Comparison of ENCODE assay signal across 8 mouse cellular contexts in the genomic region with DNA sequence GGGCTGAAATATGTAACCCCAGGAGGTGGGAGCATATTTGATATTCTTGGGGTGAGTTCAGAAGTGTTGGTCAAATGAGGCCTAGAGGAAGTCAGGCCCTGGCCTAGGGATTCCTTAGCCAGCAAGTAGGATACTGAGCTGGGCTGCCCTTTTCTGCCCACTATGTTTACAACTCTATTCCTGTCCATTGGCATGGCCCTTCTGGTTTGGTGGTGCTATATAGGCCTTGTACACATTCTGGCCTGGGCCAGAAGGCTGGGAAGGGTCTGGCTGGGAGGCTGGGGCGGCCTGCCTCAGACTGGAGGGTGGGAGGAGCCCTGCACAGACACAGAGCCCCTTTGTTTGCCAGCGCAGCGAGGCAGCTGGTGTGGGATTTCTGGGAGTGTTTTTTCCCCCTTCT. TPM values are rescaled to one million over a fixed set of nuclear protein-coding genes. Genes with fewer than 3 reads are reported as not detected.
A peak's percentile ranks its signal among the peaks of the same experiment; 100 is the strongest.
DNase-seq lines count a peak whose midpoint lies in the region; ATAC-seq and TF ChIP-seq lines count a peak whose summit lies in the region.
"Had no signal": no experiment of that assay in that cellular context is flagged by ENCODE, and none has a peak within 500 bp of the region (broad histone marks: within the 10 kb centered on the region; RNA-seq: fewer than 3 reads in every experiment).

No protein-coding gene starts in this region.

- TF ChIP-seq CTCF in liver, postnatal 0 days (IDR thresholded peaks at IDR 0.05; ENCODE audit: low read depth), result no peak

- H3K4me2 ChIP-seq in liver, postnatal 0 days (ENCODE audit: low read depth, low read length), result no peak overlapping the region
- H3K4me2 ChIP-seq in liver, embryonic 11.5 days, result no peak overlapping the region
- no peak overlapping the region for H3K4me2 ChIP-seq in embryonic facial prominence, embryonic 15.5 days (replicated peaks)
- H3K4me2 ChIP-seq in limb, embryonic 11.5 days (ENCODE audit: low read depth, severe bottlenecking), result no peak overlapping the region

- H3K9me3 ChIP-seq in liver, postnatal 0 days (ENCODE audit: low read length), result no peaks in the 10 kb centered on the region
- no peaks in the 10 kb centered on the region for H3K9me3 ChIP-seq in liver, embryonic 11.5 days (ENCODE audit: control insufficient read depth, low read length)
- no peaks in the 10 kb centered on the region for H3K9me3 ChIP-seq in embryonic facial prominence, embryonic 15.5 days (replicated peaks)
- no peaks in the 10 kb centered on the region for H3K9me3 ChIP-seq in limb, embryonic 11.5 days (ENCODE audit: control insufficient read depth, low read length)

- DNase-seq in liver, postnatal 0 days, result no peak
- no peak for DNase-seq in liver, embryonic 11.5 days (ENCODE audit: low spot score)
- DNase-seq in limb, embryonic 11.5 days (ENCODE audit: low spot score), result peak; percentile 72
- DNase-seq in retina, embryonic 14.5 days (ENCODE audit: low spot score), result peak; percentile 70
- DNase-seq in cerebellum, adult 11-12 months, result no peak
- no peak for DNase-seq in yolk sac, embryonic 10.5 days (ENCODE audit: low spot score)
- DNase-seq: kidney, adult 18-20 months had no signal

- H3K27me3 ChIP-seq in liver, postnatal 0 days (ENCODE audit: insufficient read depth, low read length), result no peaks in the 10 kb centered on the region
- no peaks in the 10 kb centered on the region for H3K27me3 ChIP-seq in liver, embryonic 11.5 days (replicated peaks; ENCODE audit: control insufficient read depth, insufficient read depth, low read length)
- no peaks in the 10 kb centered on the region for H3K27me3 ChIP-seq in embryonic facial prominence, embryonic 15.5 days
- no peaks in the 10 kb centered on the region for H3K27me3 ChIP-seq in limb, embryonic 11.5 days (ENCODE audit: control insufficient read depth, insufficient read depth, low read length)

- H3K4me1 ChIP-seq in liver, postnatal 0 days (ENCODE audit: insufficient read depth), result peaks cover 50% of the 10 kb centered on the region
- H3K4me1 ChIP-seq in liver, embryonic 11.5 days (replicated peaks; ENCODE audit: control insufficient read depth, insufficient read depth, low read length), result peaks cover 27% of the 10 kb centered on the region
- H3K4me1 ChIP-seq in embryonic facial prominence, embryonic 15.5 days, result peaks cover 67% of the 10 kb centered on the region
- H3K4me1 ChIP-seq in limb, embryonic 11.5 days (ENCODE audit: control insufficient read depth, insufficient read depth, low read length), result peaks cover 51% of the 10 kb centered on the region

- WGBS in liver, postnatal 0 days (ENCODE audit: insufficient replicate concordance), result 87% methylated on average over 3 of the region's 3 CpGs
- WGBS in liver, embryonic 11.5 days, result 70% methylated on average over 3 of the region's 3 CpGs
- WGBS in embryonic facial prominence, embryonic 15.5 days, result 9% methylated on average over 3 of the region's 3 CpGs
- WGBS in limb, embryonic 11.5 days, result 33% methylated on average over 3 of the region's 3 CpGs

- H3K9ac ChIP-seq in liver, postnatal 0 days (replicated peaks), result no peak overlapping the region
- no peak overlapping the region for H3K9ac ChIP-seq in liver, embryonic 11.5 days (ENCODE audit: low read depth, low read length)
- no peak overlapping the region for H3K9ac ChIP-seq in embryonic facial prominence, embryonic 15.5 days
- no peak overlapping the region for H3K9ac ChIP-seq in limb, embryonic 11.5 days (ENCODE audit: low read length)

- 0 out of 2 replicates have a peak overlapping the region, but pooled peaks have one; percentile 44 for H3K27ac ChIP-seq in liver, postnatal 0 days (ENCODE audit: low read depth)
- H3K27ac ChIP-seq in liver, embryonic 11.5 days (ENCODE audit: low read depth, low read length), result no peak overlapping the region
- peak overlapping the region; percentile 63; the same call in 1 of the 2 replicates for H3K27ac ChIP-seq in embryonic facial prominence, embryonic 15.5 days (replicated peaks)
- H3K27ac ChIP-seq in limb, embryonic 11.5 days (replicated peaks; ENCODE audit: low read depth, low read length), result peak overlapping the region; percentile 88

- ATAC-seq in liver, postnatal 0 days, result no peak
- no peak for ATAC-seq in liver, embryonic 11.5 days (replicated peaks; ENCODE audit: low FRiP score)
- peak; percentile 61; the same call in 1 of the 2 replicates for ATAC-seq in embryonic facial prominence, embryonic 15.5 days (ENCODE audit: insufficient number of reproducible peaks, low FRiP score, low TSS enrichment, low read depth)
- peak; percentile 45; the same call in 1 of the 2 replicates for ATAC-seq in limb, embryonic 11.5 days (ENCODE audit: insufficient number of reproducible peaks, low FRiP score, low TSS enrichment, low read depth)

- TF ChIP-seq EP300 in liver, postnatal 0 days (IDR thresholded peaks at IDR 0.05; ENCODE audit: low read depth), result no peak

- H3K4me3 ChIP-seq in liver, postnatal 0 days (ENCODE audit: low read depth, low read length), result no peak overlapping the region
- no peak overlapping the region for H3K4me3 ChIP-seq in liver, embryonic 11.5 days (ENCODE audit: low read depth, low read length)
- no peak overlapping the region for H3K4me3 ChIP-seq in embryonic facial prominence, embryonic 15.5 days (replicated peaks)
- no peak overlapping the region for H3K4me3 ChIP-seq in limb, embryonic 11.5 days (ENCODE audit: low read depth, low read length)

- peaks cover 2% of the 10 kb centered on the region; the same call in 1 of the 2 replicates for H3K36me3 ChIP-seq in liver, postnatal 0 days (replicated peaks; ENCODE audit: insufficient read depth, low read length)
- H3K36me3 ChIP-seq in liver, embryonic 11.5 days (ENCODE audit: control insufficient read depth, insufficient read depth, low read length), result no peaks in the 10 kb centered on the region
- no peaks in the 10 kb centered on the region for H3K36me3 ChIP-seq in embryonic facial prominence, embryonic 15.5 days
- no peaks in the 10 kb centered on the region for H3K36me3 ChIP-seq in limb, embryonic 11.5 days (ENCODE audit: control insufficient read depth, insufficient read depth, low read length)

RNA-seq across cellular contexts. Expression of a gene that starts 15.1 kb away (rescaled TPM):
- 56.7 and 60.8 TPM in 2 replicates for polyA plus RNA-seq in liver, postnatal 0 days (2015; fragmentation: Nextera tagmentation; extraction: Ambion mirVana)
- 36.3 and 44.9 TPM in 2 replicates for polyA plus RNA-seq in liver, embryonic 11.5 days (2014; fragmentation: Nextera tagmentation; extraction: Ambion mirVana)
- polyA plus RNA-seq in embryonic facial prominence, embryonic 15.5 days (2015; fragmentation: Nextera tagmentation; extraction: Ambion mirVana), result 59.9 and 62.6 TPM in 2 replicates
- polyA plus RNA-seq in limb, embryonic 11.5 days (2014; fragmentation: Nextera tagmentation; extraction: Ambion mirVana), result 57.4 and 59.2 TPM in 2 replicates

RNA-seq across cellular contexts. Expression of a gene that starts 55.7 kb away (rescaled TPM):
- polyA plus RNA-seq in liver, postnatal 0 days (2015; fragmentation: Nextera tagmentation; extraction: Ambion mirVana), result 0.09 and 0.17 TPM in 2 replicates
- polyA plus RNA-seq in liver, embryonic 11.5 days (2014; fragmentation: Nextera tagmentation; extraction: Ambion mirVana), result 1.1 and 1.5 TPM in 2 replicates
- polyA plus RNA-seq in embryonic facial prominence, embryonic 15.5 days (2015; fragmentation: Nextera tagmentation; extraction: Ambion mirVana), result 1.4 and 2.7 TPM in 2 replicates
- not detected in 2 replicates for polyA plus RNA-seq in limb, embryonic 11.5 days (2014; fragmentation: Nextera tagmentation; extraction: Ambion mirVana)

Comparison
In these comparisons a context has a peak if more than half of its experiments do, and no peak if none do; other contexts are left out.
1. ATAC-seq: peak in embryonic facial prominence, embryonic 15.5 days (single experiment) and limb, embryonic 11.5 days (single experiment); none in liver, postnatal 0 days (single experiment) and liver, embryonic 11.5 days (single experiment).
2. DNase-seq: peak in limb, embryonic 11.5 days (single experiment) and retina, embryonic 14.5 days (single experiment); none in liver, postnatal 0 days (single experiment), liver, embryonic 11.5 days (single experiment), cerebellum, adult 11-12 months (single experiment) and yolk sac, embryonic 10.5 days (single experiment).